Mouse (Mus musculus) midbrain, embryonic 10.5 days (tissue): ENCODE data around the gene Plin5. TPM values are rescaled to one million over a fixed set of nuclear protein-coding genes. Genes with fewer than 3 reads are reported as not detected.
"Not testable (repeated sequence)": the region's sequence is repeated elsewhere in the genome, so short reads cannot be mapped to it uniquely, and the experiment has no call there.

ENCODE experiments used
- DNase-seq: peaks from one replicate; pipeline ENCODE4 v3.0.0-alpha.2; 2017; ENCODE audit warnings: low spot score
- H3K27ac ChIP-seq: fragments of 300-500 bp; sonication (generic); replicated peaks from 2 replicates; pipeline ENCODE4 v1.5.1; 2016; ENCODE audit warnings: mild to moderate bottlenecking
- H3K27me3 ChIP-seq: fragments of 300-500 bp; sonication (generic); 2 replicates; pipeline ENCODE4 v1.6.1; 2016; ENCODE audit warnings: low read depth, mild to moderate bottlenecking; ENCODE audit not compliant: poor library complexity, severe bottlenecking
- H3K36me3 ChIP-seq: fragments of 300-500 bp; sonication (generic); 2 replicates; pipeline ENCODE4 v1.6.1; 2016; ENCODE audit warnings: mild to moderate bottlenecking, moderate library complexity
- H3K4me1 ChIP-seq: fragments of 300-500 bp; sonication (generic); 2 replicates; pipeline ENCODE4 v1.6.1; 2016
- H3K4me3 ChIP-seq: fragments of 300-500 bp; sonication (generic); 2 replicates; pipeline ENCODE4 v1.5.1; 2016; ENCODE audit warnings: mild to moderate bottlenecking, moderate library complexity
- H3K9me3 ChIP-seq: fragments of 300-500 bp; sonication (generic); replicated peaks from 2 replicates; pipeline ENCODE4 v1.6.1; 2016; ENCODE audit warnings: mild to moderate bottlenecking
- WGBS: fragments of 180-500 bp; shearing (Covaris S2); methylation state at CpG from one replicate; pipeline ENCODE4 v1.1.7; 2016; 5-methylcytosine and 5-hydroxymethylcytosine counted together
- polyA plus RNA-seq: library from polyadenylated mRNA; unstranded; fragments of >200 nt; fragmentation: Nextera tagmentation; extraction: Ambion mirVana; gene quantifications from 2 replicates; pipeline ENCODE4 v1.2.1, GENCODE M21; 2016

The Plin5 gene
- polyA plus RNA-seq, 1 experiment from 2014 or later, result 0.21 TPM

GRCm38 (mm10) chr17:56074097-56074826 is 43.1 kb downstream of the Plin5 start:
- 8% methylated on average over 22 of the region's 22 CpGs for whole genome bisulfite sequencing
- H3K36me3 ChIP-seq, result peaks cover 41% of the 10 kb centered on the region

GRCm38 (mm10) chr17:56072243-56072642 is 45.2 kb downstream of the Plin5 start:
- no peaks in the 10 kb centered on the region for H3K9me3 ChIP-seq
- no peak for DNase-seq
- H3K4me1 ChIP-seq, result peaks cover 22% of the 10 kb centered on the region
- H3K27me3 ChIP-seq, result no peaks in the 10 kb centered on the region
- H3K36me3 ChIP-seq, result peaks cover 62% of the 10 kb centered on the region
- no peak overlapping the region for H3K4me3 ChIP-seq
- H3K27ac ChIP-seq, result no peak overlapping the region
- WGBS, result 93% methylated on average over 5 of the region's 5 CpGs

More at GRCm38 (mm10) chr17:56074097-56074826, 43.1 kb downstream of the Plin5 start:
- no peaks in the 10 kb centered on the region for H3K27me3 ChIP-seq
- H3K4me1 ChIP-seq, result peaks cover 27% of the 10 kb centered on the region
- H3K27ac ChIP-seq, result peak overlapping the region; percentile 89
- no peaks in the 10 kb centered on the region for H3K9me3 ChIP-seq
- DNase-seq, result peak; percentile 87
- H3K4me3 ChIP-seq, result peak overlapping the region; percentile 68

GRCm38 (mm10) chr17:56071126-56071525 is 46.3 kb downstream of the Plin5 start:
- no peaks in the 10 kb centered on the region for H3K27me3 ChIP-seq
- peaks cover 73% of the 10 kb centered on the region for H3K36me3 ChIP-seq
- DNase-seq, result no peak
- peaks cover 22% of the 10 kb centered on the region for H3K4me1 ChIP-seq
- H3K9me3 ChIP-seq, result no peaks in the 10 kb centered on the region
- H3K27ac ChIP-seq, result no peak overlapping the region
- H3K4me3 ChIP-seq, result no peak overlapping the region

- no peak overlapping the region for H3K4me3 ChIP-seq
- 96% methylated on average over 14 of the region's 14 CpGs for WGBS
- H3K27ac ChIP-seq, result no peak overlapping the region
- DNase-seq, result no peak
- H3K9me3 ChIP-seq, result no peaks in the 10 kb centered on the region
- peaks cover 93% of the 10 kb centered on the region for H3K36me3 ChIP-seq
- H3K27me3 ChIP-seq, result no peaks in the 10 kb centered on the region
- peaks cover 8% of the 10 kb centered on the region for H3K4me1 ChIP-seq
These were observed 48.3 kb downstream of the Plin5 start for GRCm38 (mm10) chr17:56069066-56069465.

- no peak for DNase-seq
- no peaks in the 10 kb centered on the region for H3K27me3 ChIP-seq
- peaks cover 100% of the 10 kb centered on the region for H3K36me3 ChIP-seq
- H3K9me3 ChIP-seq, result no peaks in the 10 kb centered on the region
- no peaks in the 10 kb centered on the region for H3K4me1 ChIP-seq
- no peak overlapping the region for H3K27ac ChIP-seq
- no peak overlapping the region for H3K4me3 ChIP-seq
These were observed 50.9 kb downstream of the Plin5 start for GRCm38 (mm10) chr17:56066451-56066850.

- H3K4me3 ChIP-seq, H3K9me3 ChIP-seq, H3K27ac ChIP-seq, H3K27me3 ChIP-seq, H3K4me1 ChIP-seq, DNase-seq: not testable (repeated sequence)
- whole genome bisulfite sequencing, result 86% methylated on average over 6 of the region's 6 CpGs
- H3K36me3 ChIP-seq, result peaks cover 100% of the 10 kb centered on the region
These were observed 51.7 kb downstream of the Plin5 start for GRCm38 (mm10) chr17:56065715-56066114.

GRCm38 (mm10) chr17:56062081-56062480 is 55.3 kb downstream of the Plin5 start:
- no peaks in the 10 kb centered on the region for H3K27me3 ChIP-seq
- H3K4me3 ChIP-seq, result no peak overlapping the region
- no peak for DNase-seq
- H3K36me3 ChIP-seq, result peaks cover 100% of the 10 kb centered on the region
- H3K27ac ChIP-seq, result no peak overlapping the region
- WGBS, result 92% methylated on average over 7 of the region's 7 CpGs
- no peaks in the 10 kb centered on the region for H3K4me1 ChIP-seq
- H3K9me3 ChIP-seq, result no peaks in the 10 kb centered on the region

Other genes starting within 250 kb of the Plin5 start
- gene Zfp119a, start 238.7 kb downstream of the Plin5 start, polyA plus RNA-seq, result 8.5 and 10.3 TPM in 2 replicates
- gene Zfp959, start 225.5 kb downstream of the Plin5 start, polyA plus RNA-seq, result 12.9 and 14.8 TPM in 2 replicates
- gene Zfp119b, start 168.1 kb downstream of the Plin5 start, polyA plus RNA-seq, result 5.4 and 5.8 TPM in 2 replicates
- gene Ebi3, start 165.0 kb downstream of the Plin5 start, polyA plus RNA-seq, result 2.1 and 2.3 TPM in 2 replicates
- gene Yju2, start 158.5 kb downstream of the Plin5 start, polyA plus RNA-seq, result 31.0 and 34.0 TPM in 2 replicates
- 68.4 and 103 TPM in 2 replicates for gene Shd, start 147.1 kb downstream of the Plin5 start, polyA plus RNA-seq
- 78.4 and 95.0 TPM in 2 replicates for gene Fsd1, start 131.1 kb downstream of the Plin5 start, polyA plus RNA-seq
- gene Stap2, start 112.0 kb downstream of the Plin5 start, polyA plus RNA-seq, result 5.2 and 5.5 TPM in 2 replicates
- 131 and 160 TPM in 2 replicates for gene Mpnd, start 111.9 kb downstream of the Plin5 start, polyA plus RNA-seq
- gene Sh3gl1, start 81.0 kb downstream of the Plin5 start, polyA plus RNA-seq, result 161 and 162 TPM in 2 replicates
- 45.4 and 49.3 TPM in 2 replicates for gene Chaf1a, start 77.2 kb downstream of the Plin5 start, polyA plus RNA-seq
- gene Ubxn6, start 42.6 kb downstream of the Plin5 start, polyA plus RNA-seq, result 35.7 and 41.2 TPM in 2 replicates
- gene Hdgfl2, start 38.0 kb downstream of the Plin5 start, polyA plus RNA-seq, result 188 and 191 TPM in 2 replicates
- gene Plin4, start 7.8 kb downstream of the Plin5 start, polyA plus RNA-seq, result 0.04 and 0.11 TPM in 2 replicates
- not detected in 2 replicates for gene Lrg1, start 4.4 kb upstream of the Plin5 start, polyA plus RNA-seq
- gene Sema6b, start 22.7 kb upstream of the Plin5 start, polyA plus RNA-seq, result 1.2 and 1.8 TPM in 2 replicates
- gene Tnfaip8l1, start 44.9 kb upstream of the Plin5 start, polyA plus RNA-seq, result 7.2 and 8.4 TPM in 2 replicates
- 77.0 and 78.4 TPM in 2 replicates for gene Mydgf, start 66.3 kb upstream of the Plin5 start, polyA plus RNA-seq
- 45.6 and 46.9 TPM in 2 replicates for gene Dpp9, start 101.3 kb upstream of the Plin5 start, polyA plus RNA-seq
- 11.7 and 15.1 TPM in 2 replicates for gene Fem1a, start 139.2 kb upstream of the Plin5 start, polyA plus RNA-seq
- 2.4 and 3.1 TPM in 2 replicates for gene Ticam1, start 159.2 kb upstream of the Plin5 start, polyA plus RNA-seq
- gene Plin3, start 175.3 kb upstream of the Plin5 start, polyA plus RNA-seq, result 59.5 and 70.0 TPM in 2 replicates
- not detected in 2 replicates for gene Arrdc5, start 182.7 kb upstream of the Plin5 start, polyA plus RNA-seq
- 291 and 321 TPM in 2 replicates for gene Uhrf1, start 185.7 kb upstream of the Plin5 start, polyA plus RNA-seq
- 45.2 and 56.1 TPM in 2 replicates for gene Kdm4b, start 208.5 kb upstream of the Plin5 start, polyA plus RNA-seq